Mouse (Mus musculus): ENCODE data around the gene Cfap74.

GRCm38 (mm10) chr4:155473319-155473718 is 64.3 kb downstream of the Cfap74 start:
- no peak for TF ChIP-seq POLR2A (IDR thresholded peaks at IDR 0.05; ENCODE audit: low read depth, low read length)
- no peak for TF ChIP-seq CTCF (IDR thresholded peaks at IDR 0.05; ENCODE audit: borderline replicate concordance, insufficient read depth, low read length)
